Comparison of ENCODE assay signal across 8 mouse cellular contexts in genomic region chr13:59674215-59674614, GRCm38 (mm10). TPM values are rescaled to one million over a fixed set of nuclear protein-coding genes. Genes with fewer than 3 reads are reported as not detected.
DNase-seq lines count a peak whose midpoint lies in the region; ATAC-seq lines count a peak whose summit lies in the region.

No protein-coding gene starts in this region.

- no peaks in the 10 kb centered on the region for H3K36me3 ChIP-seq in kidney, embryonic 16.5 days (ENCODE audit: insufficient read depth, low read length)
- H3K36me3 ChIP-seq in embryonic facial prominence, embryonic 13.5 days, result no peaks in the 10 kb centered on the region
- no peaks in the 10 kb centered on the region for H3K36me3 ChIP-seq in limb, embryonic 12.5 days
- no peaks in the 10 kb centered on the region for H3K36me3 ChIP-seq in neural tube, embryonic 15.5 days

- ATAC-seq in kidney, embryonic 16.5 days (ENCODE audit: low FRiP score, low TSS enrichment), result no peak
- no peak for ATAC-seq in embryonic facial prominence, embryonic 13.5 days (ENCODE audit: insufficient number of reproducible peaks, insufficient read depth, low FRiP score, low TSS enrichment, low read depth)
- no peak for ATAC-seq in limb, embryonic 12.5 days (ENCODE audit: insufficient number of reproducible peaks, insufficient read depth, low FRiP score, low TSS enrichment, low read depth)
- ATAC-seq in neural tube, embryonic 15.5 days (ENCODE audit: low FRiP score), result no peak

- H3K27me3 ChIP-seq in kidney, embryonic 16.5 days (ENCODE audit: insufficient read depth, low read length), result no peaks in the 10 kb centered on the region
- H3K27me3 ChIP-seq in embryonic facial prominence, embryonic 13.5 days, result no peaks in the 10 kb centered on the region
- H3K27me3 ChIP-seq in limb, embryonic 12.5 days, result no peaks in the 10 kb centered on the region
- H3K27me3 ChIP-seq in neural tube, embryonic 15.5 days (replicated peaks), result no peaks in the 10 kb centered on the region

- no peaks in the 10 kb centered on the region for H3K9me3 ChIP-seq in kidney, embryonic 16.5 days (ENCODE audit: low read length)
- H3K9me3 ChIP-seq in embryonic facial prominence, embryonic 13.5 days, result no peaks in the 10 kb centered on the region
- no peaks in the 10 kb centered on the region for H3K9me3 ChIP-seq in limb, embryonic 12.5 days
- no peaks in the 10 kb centered on the region for H3K9me3 ChIP-seq in neural tube, embryonic 15.5 days (replicated peaks)

- DNase-seq in kidney, postnatal 36 days, result no peak
- no peak for DNase-seq in spleen, adult 12 weeks (ENCODE audit: low spot score)
- no peak for DNase-seq in natural killer cell, adult 2 months (ENCODE audit: low spot score in 2 of 2)
- DNase-seq in heart, adult 11 months, result no peak

- no peak overlapping the region; the same call in 1 of the 2 replicates for H3K9ac ChIP-seq in kidney, embryonic 16.5 days (replicated peaks; ENCODE audit: low read length)
- peak overlapping the region; percentile 83 for H3K9ac ChIP-seq in embryonic facial prominence, embryonic 13.5 days
- H3K9ac ChIP-seq in limb, embryonic 12.5 days (replicated peaks), result peak overlapping the region; percentile 85; the same call in 1 of the 2 replicates
- H3K9ac ChIP-seq in neural tube, embryonic 15.5 days (replicated peaks), result 0 out of 2 replicates have a peak overlapping the region, but pooled peaks have one; percentile 17

- H3K4me2 ChIP-seq in kidney, embryonic 16.5 days (replicated peaks; ENCODE audit: low read depth, low read length), result peak overlapping the region; percentile 65
- H3K4me2 ChIP-seq in embryonic facial prominence, embryonic 13.5 days, result peak overlapping the region; percentile 79
- H3K4me2 ChIP-seq in limb, embryonic 12.5 days, result peak overlapping the region; percentile 77
- H3K4me2 ChIP-seq in neural tube, embryonic 15.5 days, result peak overlapping the region; percentile 79

- no peak overlapping the region for H3K27ac ChIP-seq in kidney, embryonic 16.5 days (ENCODE audit: low read length)
- 0 out of 2 replicates have a peak overlapping the region, but pooled peaks have one; percentile 28 for H3K27ac ChIP-seq in embryonic facial prominence, embryonic 13.5 days
- no peak overlapping the region for H3K27ac ChIP-seq in limb, embryonic 12.5 days
- H3K27ac ChIP-seq in neural tube, embryonic 15.5 days (replicated peaks), result peak overlapping the region; percentile 54

- H3K4me1 ChIP-seq in kidney, embryonic 16.5 days (ENCODE audit: insufficient read depth, low read length), result peaks cover 15% of the 10 kb centered on the region
- peaks cover 21% of the 10 kb centered on the region for H3K4me1 ChIP-seq in embryonic facial prominence, embryonic 13.5 days
- H3K4me1 ChIP-seq in limb, embryonic 12.5 days (replicated peaks), result peaks cover 16% of the 10 kb centered on the region
- H3K4me1 ChIP-seq in neural tube, embryonic 15.5 days, result peaks cover 26% of the 10 kb centered on the region

- 8% methylated on average over 3 of the region's 3 CpGs for WGBS in kidney, embryonic 16.5 days
- WGBS in embryonic facial prominence, embryonic 13.5 days, result 6% methylated on average over 3 of the region's 3 CpGs
- 11% methylated on average over 3 of the region's 3 CpGs for WGBS in limb, embryonic 12.5 days
- 2% methylated on average over 3 of the region's 3 CpGs for WGBS in neural tube, embryonic 15.5 days

- peak overlapping the region; percentile 68 for H3K4me3 ChIP-seq in kidney, embryonic 16.5 days (ENCODE audit: low read length)
- H3K4me3 ChIP-seq in embryonic facial prominence, embryonic 13.5 days, result peak overlapping the region; percentile 71
- H3K4me3 ChIP-seq in limb, embryonic 12.5 days (replicated peaks), result peak overlapping the region; percentile 78
- peak overlapping the region; percentile 84 for H3K4me3 ChIP-seq in neural tube, embryonic 15.5 days (replicated peaks)

RNA-seq across cellular contexts. Expression of gene Golm1, which starts 1.4 kb away (rescaled TPM):
- 39.6 and 40.1 TPM in 2 replicates for polyA plus RNA-seq in kidney, embryonic 16.5 days (2015; fragmentation: Nextera tagmentation; extraction: Ambion mirVana)
- polyA plus RNA-seq in embryonic facial prominence, embryonic 13.5 days (2015; fragmentation: Nextera tagmentation; extraction: Ambion mirVana), result 44.7 and 46.0 TPM in 2 replicates
- 55.3 and 59.9 TPM in 2 replicates for polyA plus RNA-seq in limb, embryonic 12.5 days (2016; fragmentation: Nextera tagmentation; extraction: Ambion mirVana)
- 19.1 and 23.8 TPM in 2 replicates for polyA plus RNA-seq in neural tube, embryonic 15.5 days (2015; fragmentation: Nextera tagmentation; extraction: Ambion mirVana)

RNA-seq across cellular contexts. Expression of gene 4921517D22Rik, which starts 19.7 kb away (rescaled TPM):
- not detected in 2 replicates for polyA plus RNA-seq in kidney, embryonic 16.5 days (2015; fragmentation: Nextera tagmentation; extraction: Ambion mirVana)
- polyA plus RNA-seq in embryonic facial prominence, embryonic 13.5 days (2015; fragmentation: Nextera tagmentation; extraction: Ambion mirVana), result not detected in 2 replicates
- not detected in 2 replicates for polyA plus RNA-seq in limb, embryonic 12.5 days (2016; fragmentation: Nextera tagmentation; extraction: Ambion mirVana)
- not detected in 2 replicates for polyA plus RNA-seq in neural tube, embryonic 15.5 days (2015; fragmentation: Nextera tagmentation; extraction: Ambion mirVana)

RNA-seq across cellular contexts. Expression of gene Spata31d1a, which starts 35.9 kb away (rescaled TPM):
- not detected in 2 replicates for polyA plus RNA-seq in kidney, embryonic 16.5 days (2015; fragmentation: Nextera tagmentation; extraction: Ambion mirVana)
- polyA plus RNA-seq in embryonic facial prominence, embryonic 13.5 days (2015; fragmentation: Nextera tagmentation; extraction: Ambion mirVana), result 0.04 and 0.20 TPM in 2 replicates
- polyA plus RNA-seq in limb, embryonic 12.5 days (2016; fragmentation: Nextera tagmentation; extraction: Ambion mirVana), result not detected in 2 replicates
- 0.03 and 0.13 TPM in 2 replicates for polyA plus RNA-seq in neural tube, embryonic 15.5 days (2015; fragmentation: Nextera tagmentation; extraction: Ambion mirVana)

RNA-seq across cellular contexts. Expression of gene Spata31d1b, which starts 37.9 kb away (rescaled TPM):
- not detected in 2 replicates for polyA plus RNA-seq in kidney, embryonic 16.5 days (2015; fragmentation: Nextera tagmentation; extraction: Ambion mirVana)
- not detected in 2 replicates for polyA plus RNA-seq in embryonic facial prominence, embryonic 13.5 days (2015; fragmentation: Nextera tagmentation; extraction: Ambion mirVana)
- polyA plus RNA-seq in limb, embryonic 12.5 days (2016; fragmentation: Nextera tagmentation; extraction: Ambion mirVana), result not detected in 2 replicates
- not detected in 2 replicates for polyA plus RNA-seq in neural tube, embryonic 15.5 days (2015; fragmentation: Nextera tagmentation; extraction: Ambion mirVana)

RNA-seq across cellular contexts. Expression of gene Spata31d1d, which starts 57.3 kb away (rescaled TPM):
- polyA plus RNA-seq in kidney, embryonic 16.5 days (2015; fragmentation: Nextera tagmentation; extraction: Ambion mirVana), result not detected in 2 replicates
- polyA plus RNA-seq in embryonic facial prominence, embryonic 13.5 days (2015; fragmentation: Nextera tagmentation; extraction: Ambion mirVana), result not detected in 2 replicates
- not detected in 2 replicates for polyA plus RNA-seq in limb, embryonic 12.5 days (2016; fragmentation: Nextera tagmentation; extraction: Ambion mirVana)
- not detected in 2 replicates for polyA plus RNA-seq in neural tube, embryonic 15.5 days (2015; fragmentation: Nextera tagmentation; extraction: Ambion mirVana)

Comparison
In these comparisons a context has a peak if more than half of its experiments do, and no peak if none do; other contexts are left out.
1. H3K27ac ChIP-seq: peak in embryonic facial prominence, embryonic 13.5 days (single experiment) and neural tube, embryonic 15.5 days (single experiment); none in kidney, embryonic 16.5 days (single experiment) and limb, embryonic 12.5 days (single experiment).
2. Peak in every context shown above with its lines, with median percentiles within 50 percentile points of each other: H3K4me2 ChIP-seq and H3K4me3 ChIP-seq.